Mouse (Mus musculus) embryonic facial prominence, embryonic 15.5 days (tissue): ENCODE results near the gene Nop14. TPM values are rescaled to one million over a fixed set of nuclear protein-coding genes. Genes with fewer than 3 reads are reported as not detected.

ENCODE experiments used
- polyA plus RNA-seq: library from polyadenylated mRNA; unstranded; fragments of >200 nt; fragmentation: Nextera tagmentation; extraction: Ambion mirVana; gene quantifications from 2 replicates; pipeline ENCODE4 v1.2.1, GENCODE M21; 2015

Gene Nop14
- polyA plus RNA-seq, 1 experiment from 2014 or later: 23.3 TPM

Other genes with a start within 250 kb of the Nop14 start
- gene Tnip2, start 146.2 kb downstream of the Nop14 start, polyA plus RNA-seq: 29.1 and 34.4 TPM in 2 replicates
- 8.2 and 8.3 TPM in 2 replicates for gene Sh3bp2, start 134.3 kb downstream of the Nop14 start, polyA plus RNA-seq
- gene Add1, start 86.5 kb downstream of the Nop14 start, polyA plus RNA-seq: 186 and 190 TPM in 2 replicates
- 126 and 148 TPM in 2 replicates for gene Mfsd10, start 22.9 kb downstream of the Nop14 start, polyA plus RNA-seq
- 2.7 and 4.6 TPM in 2 replicates for gene Grk4, start 231 bp upstream of the Nop14 start, polyA plus RNA-seq
- gene Htt, start 101.6 kb upstream of the Nop14 start, polyA plus RNA-seq: 11.8 and 12.7 TPM in 2 replicates
- 0.87 and 3.7 TPM in 2 replicates for gene Msantd1, start 247.9 kb upstream of the Nop14 start, polyA plus RNA-seq